Mouse (Mus musculus) heart, embryonic 16.5 days (tissue): Measurements from ENCODE around the gene Afg1l. TPM values are rescaled to one million over a fixed set of nuclear protein-coding genes. Genes with fewer than 3 reads are reported as not detected.

Experiments
- ATAC-seq: fragments of 200-750 bp; cut with Nextera tagmentation; replicated peaks from 2 replicates; pipeline ENCODE4 v1.8.0; 2017; ENCODE audit warnings: moderate number of reproducible peaks; ENCODE audit not compliant: insufficient read depth, low FRiP score; ENCODE audit errors: extremely low read depth
- H3K27ac ChIP-seq: fragments of 300-500 bp; sonication (generic); 2 replicates; pipeline ENCODE4 v1.5.1; 2014; ENCODE audit warnings: mild to moderate bottlenecking, low read length, control low read depth, moderate library complexity
- H3K27me3 ChIP-seq: fragments of 300-500 bp; sonication (generic); 2 replicates; pipeline ENCODE4 v1.6.1; 2014; ENCODE audit warnings: low read length, mixed read lengths; ENCODE audit not compliant: control insufficient read depth, insufficient read depth
- H3K36me3 ChIP-seq: fragments of 300-500 bp; sonication (generic); 2 replicates; pipeline ENCODE4 v1.6.1; 2014; ENCODE audit not compliant: control insufficient read depth, insufficient read depth
- H3K4me1 ChIP-seq: fragments of 300-500 bp; sonication (generic); 2 replicates; pipeline ENCODE4 v1.6.1; 2014; ENCODE audit warnings: low read length, mixed read lengths; ENCODE audit not compliant: control insufficient read depth, insufficient read depth
- H3K4me2 ChIP-seq: fragments of 300-500 bp; sonication (generic); 2 replicates; pipeline ENCODE4 v1.6.1; 2014; ENCODE audit warnings: low read depth, mild to moderate bottlenecking, control low read depth, low read length
- H3K4me3 ChIP-seq: fragments of 300-500 bp; sonication (generic); 2 replicates; pipeline ENCODE4 v1.5.1; 2014; ENCODE audit warnings: mild to moderate bottlenecking, control low read depth, low read length
- H3K9ac ChIP-seq: fragments of 300-500 bp; sonication (generic); 2 replicates; pipeline ENCODE4 v1.6.1; 2014; ENCODE audit warnings: low read length, control low read depth
- H3K9me3 ChIP-seq: fragments of 300-500 bp; sonication (generic); replicated peaks from 2 replicates; pipeline ENCODE4 v1.6.1; 2016; ENCODE audit warnings: low read length; ENCODE audit not compliant: control insufficient read depth
- WGBS: fragments of 180-500 bp; shearing (Covaris S2); extraction: QIAGEN DNeasy Blood & Tissue Kit; methylation state at CpG from one replicate; pipeline ENCODE4 v1.1.7; 2014; 5-methylcytosine and 5-hydroxymethylcytosine counted together
- polyA plus RNA-seq: library from polyadenylated mRNA; unstranded; fragments of >200 nt; fragmentation: Nextera tagmentation; extraction: Ambion mirVana; gene quantifications from 2 replicates; pipeline ENCODE4 v1.2.1, GENCODE M21; 2015

Gene Afg1l
- 19.5 and 22.1 TPM in 2 replicates for polyA plus RNA-seq

GRCm38 (mm10) chr10:42478341-42478720 lies at the start of gene Afg1l:
Afg1l (minus strand) TSS chr10:42478565.
- ATAC-seq = peak; percentile 95
- Histone ChIP-seq H3K9me3 (no peaks in the 10 kb centered on the region), H3K36me3 (no peaks in the 10 kb centered on the region), H3K27ac (peak within 1 kb of the TSS; percentile 99), H3K4me1 (peaks cover 17% of the 10 kb centered on the region), H3K27me3 (no peaks in the 10 kb centered on the region), H3K9ac (peak within 1 kb of the TSS; percentile 99), H3K4me2 (peak within 1 kb of the TSS; percentile 96), H3K4me3 (peak within 1 kb of the TSS; percentile 90)
- WGBS = under 1% methylated on average over 29 of the region's 29 CpGs

GRCm38 (mm10) chr10:42525682-42526081 lies 47.3 kb upstream of the Afg1l start:
- peaks cover 39% of the 10 kb centered on the region for H3K36me3 ChIP-seq
- peaks cover 10% of the 10 kb centered on the region for H3K4me1 ChIP-seq
- 95% methylated on average over 3 of the region's 3 CpGs for WGBS
- ATAC-seq = no peak
- H3K27me3 ChIP-seq = no peaks in the 10 kb centered on the region
- no peak overlapping the region for H3K27ac ChIP-seq
- no peak overlapping the region for H3K4me3 ChIP-seq
- no peak overlapping the region for H3K4me2 ChIP-seq
- H3K9me3 ChIP-seq = no peaks in the 10 kb centered on the region
- no peak overlapping the region for H3K9ac ChIP-seq

- ATAC-seq = no peak
- 82% methylated on average over 11 of the region's 11 CpGs for WGBS
- Histone ChIP-seq H3K27me3 (no peaks in the 10 kb centered on the region), H3K27ac (no peak overlapping the region), H3K4me2 (no peak overlapping the region), H3K36me3 (peaks cover 23% of the 10 kb centered on the region), H3K4me3 (no peak overlapping the region), H3K4me1 (peaks cover 11% of the 10 kb centered on the region), H3K9ac (no peak overlapping the region), H3K9me3 (no peaks in the 10 kb centered on the region)
These were observed 45.3 kb upstream of the Afg1l start for GRCm38 (mm10) chr10:42523556-42524162.

- H3K4me2 ChIP-seq = no peak overlapping the region
- no peak for ATAC-seq
- H3K36me3 ChIP-seq = peaks cover 16% of the 10 kb centered on the region
- no peak overlapping the region for H3K9ac ChIP-seq
- H3K9me3 ChIP-seq = no peaks in the 10 kb centered on the region
- no peaks in the 10 kb centered on the region for H3K27me3 ChIP-seq
- no peak overlapping the region for H3K27ac ChIP-seq
- 65% methylated on average over 2 of the region's 2 CpGs for WGBS
- H3K4me3 ChIP-seq = no peak overlapping the region
- peaks cover 16% of the 10 kb centered on the region for H3K4me1 ChIP-seq
These were observed 44.5 kb upstream of the Afg1l start for GRCm38 (mm10) chr10:42522912-42523311.

- Histone ChIP-seq H3K4me3 (no peak overlapping the region), H3K4me2 (no peak overlapping the region), H3K9ac (no peak overlapping the region), H3K27me3 (no peaks in the 10 kb centered on the region), H3K27ac (peak overlapping the region; percentile 14; the same call in 1 of the 2 replicates), H3K9me3 (no peaks in the 10 kb centered on the region), H3K4me1 (peaks cover 16% of the 10 kb centered on the region), H3K36me3 (peaks cover 9% of the 10 kb centered on the region)
- 32% methylated on average over 5 of the region's 5 CpGs for WGBS
- ATAC-seq = peak; percentile 76
These were observed 43.1 kb upstream of the Afg1l start for GRCm38 (mm10) chr10:42521315-42521981.

- peaks cover 16% of the 10 kb centered on the region for H3K4me1 ChIP-seq
- H3K36me3 ChIP-seq = peaks cover 4% of the 10 kb centered on the region; the same call in 1 of the 2 replicates
- no peak overlapping the region for H3K4me3 ChIP-seq
- ATAC-seq = no peak
- H3K27ac ChIP-seq = no peak overlapping the region
- no peaks in the 10 kb centered on the region for H3K27me3 ChIP-seq
- H3K9me3 ChIP-seq = no peaks in the 10 kb centered on the region
- WGBS = 48% methylated on average over 8 of the region's 8 CpGs
- no peak overlapping the region for H3K9ac ChIP-seq
- H3K4me2 ChIP-seq = no peak overlapping the region
These were observed 40.0 kb upstream of the Afg1l start for GRCm38 (mm10) chr10:42518363-42518762.

- H3K27ac ChIP-seq = no peak overlapping the region
- peaks cover 5% of the 10 kb centered on the region for H3K4me1 ChIP-seq
- no peak overlapping the region for H3K4me2 ChIP-seq
- H3K27me3 ChIP-seq = no peaks in the 10 kb centered on the region
- H3K36me3 ChIP-seq = peaks cover 4% of the 10 kb centered on the region; the same call in 1 of the 2 replicates
- ATAC-seq = no peak
- no peak overlapping the region for H3K9ac ChIP-seq
- H3K4me3 ChIP-seq = no peak overlapping the region
- no peaks in the 10 kb centered on the region for H3K9me3 ChIP-seq
These were observed 35.8 kb upstream of the Afg1l start for GRCm38 (mm10) chr10:42514125-42514524.

- Histone ChIP-seq H3K27ac (no peak overlapping the region), H3K9ac (no peak overlapping the region), H3K4me1 (0 out of 2 replicates have a peak, but pooled peaks cover 6% of the 10 kb centered on the region), H3K4me3 (no peak overlapping the region), H3K4me2 (no peak overlapping the region), H3K36me3 (peaks cover 9% of the 10 kb centered on the region), H3K27me3 (no peaks in the 10 kb centered on the region), H3K9me3 (no peaks in the 10 kb centered on the region)
- ATAC-seq = no peak
- 71% methylated on average over 6 of the region's 6 CpGs for WGBS
These were observed 33.1 kb upstream of the Afg1l start for GRCm38 (mm10) chr10:42511184-42512135.
